Mouse (Mus musculus): ENCODE data around the gene Lingo2. TPM values are rescaled to one million over a fixed set of nuclear protein-coding genes. Genes with fewer than 3 reads are reported as not detected.
"Not testable (repeated sequence)": the region's sequence is repeated elsewhere in the genome, so short reads cannot be mapped to it uniquely, and the experiment has no call there.

Lingo2 gene
- polyA plus RNA-seq, 1 experiment from 2014 or later = 0.05 TPM

- DNase-seq (ENCODE audit: low spot score) (no peak), ATAC-seq (no peak)
- H3K27ac ChIP-seq (ENCODE audit: low read length) = no peak overlapping the region
- no peaks in the 10 kb centered on the region for H3K4me1 ChIP-seq (ENCODE audit: insufficient read depth, low read depth, low read length)
- H3K9me3 ChIP-seq (ENCODE audit: low read length) = no peaks in the 10 kb centered on the region
- H3K4me2 ChIP-seq (replicated peaks; ENCODE audit: low read depth, low read length) = no peak overlapping the region
- no peaks in the 10 kb centered on the region for H3K36me3 ChIP-seq (ENCODE audit: insufficient read depth, low read length)
- whole genome bisulfite sequencing = 85% methylated on average over 4 of the region's 4 CpGs
- H3K27me3 ChIP-seq (replicated peaks; ENCODE audit: insufficient read depth, low read length) = no peaks in the 10 kb centered on the region
- TF ChIP-seq EP300 (IDR thresholded peaks at IDR 0.05) (no peak), CTCF (IDR thresholded peaks at IDR 0.05) (no peak)
- H3K4me3 ChIP-seq (ENCODE audit: low read depth, low read length) = no peak overlapping the region
- H3K9ac ChIP-seq (replicated peaks; ENCODE audit: low read depth) = no peak overlapping the region
Observed at GRCm38 (mm10) chr4:35694360-35695136, 1257.0 kb downstream of the Lingo2 start.

GRCm38 (mm10) chr4:35690521-35690920 is 1261.0 kb downstream of the Lingo2 start:
- no peak for ATAC-seq
- no peaks in the 10 kb centered on the region for H3K9me3 ChIP-seq (ENCODE audit: low read length)
- no peak overlapping the region for H3K4me2 ChIP-seq (replicated peaks; ENCODE audit: low read depth, low read length)
- WGBS = 59% methylated on average over 5 of the region's 5 CpGs
- no peak overlapping the region for H3K9ac ChIP-seq (replicated peaks; ENCODE audit: low read depth)
- DNase-seq (ENCODE audit: low spot score) = peak; percentile 38
- no peaks in the 10 kb centered on the region for H3K27me3 ChIP-seq (replicated peaks; ENCODE audit: insufficient read depth, low read length)
- H3K27ac ChIP-seq (ENCODE audit: low read length) = no peak overlapping the region
- H3K36me3 ChIP-seq (ENCODE audit: insufficient read depth, low read length) = no peaks in the 10 kb centered on the region
- no peak for TF ChIP-seq CTCF (IDR thresholded peaks at IDR 0.05)
- TF ChIP-seq EP300 (IDR thresholded peaks at IDR 0.05) = no peak
- H3K4me1 ChIP-seq (ENCODE audit: insufficient read depth, low read depth, low read length) = no peaks in the 10 kb centered on the region
- H3K4me3 ChIP-seq (ENCODE audit: low read depth, low read length) = no peak overlapping the region

GRCm38 (mm10) chr4:35688498-35689240 is 1262.9 kb downstream of the Lingo2 start:
- not testable (repeated sequence) for H3K4me1 ChIP-seq (ENCODE audit: insufficient read depth, low read depth, low read length); H3K9me3 ChIP-seq (ENCODE audit: low read length); H3K4me2 ChIP-seq (replicated peaks; ENCODE audit: low read depth, low read length); H3K4me3 ChIP-seq (ENCODE audit: low read depth, low read length); ATAC-seq; H3K27me3 ChIP-seq (replicated peaks; ENCODE audit: insufficient read depth, low read length); H3K9ac ChIP-seq (replicated peaks; ENCODE audit: low read depth); H3K36me3 ChIP-seq (ENCODE audit: insufficient read depth, low read length); DNase-seq (ENCODE audit: low spot score); H3K27ac ChIP-seq (ENCODE audit: low read length)
- 86% methylated on average over 5 of the region's 5 CpGs for WGBS

MicroRNA genes within 50 kb of the gene (microRNA counts, 519-probe panel; counts per million panel counts)
- microRNA mmu-miR-873 (not detected), microRNA mmu-miR-876-3p (not detected), microRNA mmu-miR-876-5p (not detected)

Small RNA genes lying within 50 kb of the gene (microRNA-seq; reads per million reads assigned to microRNA genes)
- not detected for gene Mir873a
- not detected for gene Mir873b
- gene Mir876 = not detected
